Mouse (Mus musculus) cerebellum, adult 9-10 months (tissue): ENCODE results near the gene Mier3.
"Not testable (repeated sequence)": the region's sequence is repeated elsewhere in the genome, so short reads cannot be mapped to it uniquely, and the experiment has no call there.

Source experiments
- DNase-seq: peaks from one replicate; pipeline ENCODE4 v3.0.0; 2022

Mier3 gene

GRCm38 (mm10) chr13:111703952-111704351 lies 23.2 kb downstream of the Mier3 start:
- DNase-seq: not testable (repeated sequence)

GRCm38 (mm10) chr13:111710531-111710930 lies 29.8 kb downstream of the Mier3 start:
- DNase-seq: no peak

- no peak for DNase-seq
Measured at GRCm38 (mm10) chr13:111719726-111720125, 38.9 kb downstream of the Mier3 start.

- no peak for DNase-seq
Measured at GRCm38 (mm10) chr13:111724811-111725164, 44.0 kb downstream of the Mier3 start.

DNA sequence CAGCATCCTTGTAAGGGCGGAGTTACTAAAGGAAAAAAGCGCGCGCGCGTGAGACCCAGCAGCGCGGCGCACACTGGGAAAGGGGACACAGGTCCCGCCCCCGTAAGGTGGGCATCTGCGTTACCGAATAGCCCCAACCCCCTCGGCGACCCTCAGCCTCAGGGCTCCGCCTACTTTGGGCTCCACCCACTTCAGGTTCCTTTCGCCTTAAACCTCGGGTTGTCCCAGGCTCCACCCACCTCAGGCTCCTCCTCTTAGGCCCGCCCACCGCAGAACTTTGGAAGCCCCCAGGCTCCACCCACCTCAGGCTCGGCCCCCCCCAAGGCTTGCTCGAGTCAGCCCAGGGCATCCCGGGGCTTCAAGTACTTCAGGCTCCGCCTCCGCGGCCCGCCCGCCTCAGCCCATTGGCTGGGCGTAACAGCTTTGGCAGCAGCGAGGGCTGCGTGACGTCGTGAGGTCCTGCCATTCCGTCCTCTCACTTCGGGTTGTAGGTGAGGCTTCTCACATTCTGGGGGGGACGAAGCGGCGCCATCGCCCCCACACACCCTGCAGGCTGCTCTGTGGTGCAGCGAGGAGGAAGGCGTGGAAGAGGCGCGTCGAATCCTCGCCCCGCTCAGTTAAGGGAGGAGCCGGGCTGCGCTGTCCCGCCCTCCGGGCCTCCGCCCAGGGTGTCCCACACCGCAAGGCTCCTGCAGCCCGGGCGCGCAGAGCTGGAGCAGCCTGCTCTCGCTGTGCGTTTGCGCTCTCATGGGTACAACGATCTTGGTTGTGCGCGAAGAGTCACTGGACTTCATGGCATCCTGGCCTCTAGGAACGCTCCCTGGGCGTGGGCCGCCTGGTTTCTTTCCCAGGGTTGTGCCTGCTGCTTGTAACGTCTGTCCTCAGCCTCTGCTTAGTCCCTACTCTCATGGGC lies 44.6 kb downstream of the Mier3 start:
- DNase-seq: peak; percentile 94

DNA sequence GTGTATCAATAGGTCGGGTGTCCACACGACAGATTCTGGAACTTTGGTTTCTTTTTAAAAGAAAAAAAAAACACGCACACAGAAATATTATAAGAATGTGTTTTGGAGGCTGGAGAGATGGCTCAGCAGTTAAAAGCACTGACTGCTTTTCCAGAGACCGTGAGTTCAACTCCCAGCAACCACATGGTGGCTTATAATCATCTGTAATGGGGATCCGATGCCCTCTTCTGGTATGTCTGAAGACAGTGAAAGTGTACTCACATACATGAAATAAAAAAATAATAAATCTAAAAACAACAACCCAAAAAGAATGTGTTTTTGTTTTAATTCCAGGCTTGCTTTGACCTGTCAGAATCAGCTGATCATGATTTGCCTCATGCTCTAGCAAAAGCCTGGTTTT lies 46.1 kb downstream of the Mier3 start:
- DNase-seq: no peak

DNA sequence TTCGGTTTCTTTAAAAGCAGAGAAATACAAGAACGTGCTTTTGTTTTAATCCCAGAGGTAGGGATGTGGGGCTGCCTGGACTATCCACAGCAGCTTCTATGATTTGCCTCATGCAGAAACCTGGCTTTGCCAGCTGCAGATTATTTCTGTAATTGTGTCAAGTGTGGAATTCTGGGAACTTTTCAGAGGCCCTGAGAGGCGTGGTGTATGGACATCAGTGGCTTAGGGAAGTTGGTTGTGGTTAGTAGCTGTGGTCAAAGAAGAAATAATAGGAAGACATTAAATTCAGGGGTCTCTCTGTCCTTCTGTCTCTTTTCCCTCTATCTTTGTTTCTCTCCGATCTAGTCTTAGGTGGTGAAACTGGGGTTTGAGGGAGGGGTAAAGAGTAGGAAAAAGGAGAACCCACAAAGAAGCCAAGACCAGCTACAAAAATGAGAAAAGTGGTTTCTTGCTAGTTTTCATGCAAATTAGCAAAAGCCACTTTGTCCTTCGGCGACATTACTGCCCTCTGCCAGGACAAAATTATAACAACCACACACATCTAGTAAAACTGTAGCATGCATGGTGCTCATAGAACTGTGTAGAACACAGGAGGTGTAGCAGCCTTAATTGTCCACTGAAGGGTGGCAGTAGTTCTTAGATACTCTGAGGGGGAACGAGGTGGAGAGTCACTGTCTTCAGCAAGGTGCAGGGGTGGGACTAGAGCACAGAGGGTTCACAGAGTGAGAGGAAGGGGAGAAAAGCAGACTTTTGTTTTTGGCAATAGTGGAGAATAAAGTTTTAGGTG lies 60.6 kb downstream of the Mier3 start:
- DNase-seq: no peak

DNA sequence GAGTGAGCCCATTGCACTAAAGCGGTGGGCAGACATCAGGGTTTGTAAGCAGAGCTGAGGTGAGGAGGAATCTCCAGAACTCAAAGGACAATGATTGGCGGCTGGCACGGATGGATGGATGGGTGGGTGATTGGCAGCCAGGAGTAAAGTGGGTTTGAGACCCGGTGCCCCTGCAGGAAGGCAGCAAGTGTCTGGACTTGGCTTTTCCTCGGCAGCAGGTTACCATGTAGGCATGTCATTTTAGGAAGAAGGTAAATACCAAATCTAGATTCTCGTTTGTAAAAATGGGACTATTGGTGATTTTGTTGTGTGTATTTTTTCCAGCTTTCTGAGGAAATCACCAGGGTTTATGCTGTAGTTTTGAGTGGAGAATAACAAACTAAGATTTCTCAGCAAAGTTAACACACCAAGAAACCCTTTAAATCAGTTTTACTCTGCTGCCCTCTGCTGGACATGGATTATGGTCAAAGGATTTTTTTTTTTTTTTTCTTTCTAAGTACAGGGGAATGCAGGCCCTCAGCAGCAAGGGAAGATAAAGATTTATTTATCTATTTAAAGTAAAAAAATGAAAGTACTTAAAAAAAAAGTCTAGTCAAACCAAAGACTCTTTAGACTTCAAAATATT lies 61.3 kb downstream of the Mier3 start:
- peak; percentile 63 for DNase-seq

GRCm38 (mm10) chr13:111744233-111745000 lies 63.6 kb downstream of the Mier3 start:
- no peak for DNase-seq

DNA sequence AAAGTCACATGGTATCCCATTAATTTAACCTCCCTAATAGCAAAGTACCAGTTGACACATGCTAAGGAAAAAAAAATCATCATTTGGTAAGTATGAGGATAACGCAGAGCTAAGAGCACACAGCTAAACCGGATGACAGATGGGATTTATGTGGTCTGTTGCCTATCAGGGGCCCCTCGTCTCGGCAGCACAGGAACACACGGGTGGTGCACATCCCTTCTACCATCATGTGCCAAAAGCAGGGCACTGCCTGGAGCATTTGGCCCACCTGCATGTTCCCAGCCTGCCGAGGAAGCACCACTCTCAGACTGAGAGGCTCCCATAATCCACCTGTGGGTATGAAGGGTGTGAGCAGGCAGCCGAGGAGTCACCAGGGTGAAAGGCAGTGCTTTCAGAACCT lies 64.4 kb downstream of the Mier3 start:
- DNase-seq: peak; percentile 24

GRCm38 (mm10) chr13:111746831-111747230 lies 66.1 kb downstream of the Mier3 start:
- no peak for DNase-seq

GRCm38 (mm10) chr13:111748301-111749062 lies 67.7 kb downstream of the Mier3 start:
- no peak for DNase-seq

GRCm38 (mm10) chr13:111753321-111753720 lies 72.5 kb downstream of the Mier3 start:
- no peak for DNase-seq

DNA sequence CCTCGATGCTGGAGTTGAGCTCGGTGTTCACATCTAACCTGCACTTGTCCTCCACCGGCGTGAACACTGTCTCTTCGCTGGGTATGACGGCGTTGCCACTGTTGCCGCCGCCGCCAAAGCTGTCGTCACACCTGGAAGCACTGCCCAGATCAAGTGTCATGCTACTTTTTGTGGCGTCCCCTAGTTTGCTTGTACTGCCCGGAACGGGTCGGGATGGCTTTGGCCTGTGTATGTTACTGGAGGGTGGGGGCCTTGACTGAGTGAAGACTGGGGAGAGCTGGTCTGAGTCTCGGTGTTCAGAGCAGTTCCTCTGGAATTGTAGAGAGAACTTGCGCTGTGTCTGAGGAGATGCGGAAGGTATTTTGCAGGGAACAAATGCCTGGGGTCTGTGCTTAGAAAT lies 74.6 kb downstream of the Mier3 start:
- no peak for DNase-seq

DNA sequence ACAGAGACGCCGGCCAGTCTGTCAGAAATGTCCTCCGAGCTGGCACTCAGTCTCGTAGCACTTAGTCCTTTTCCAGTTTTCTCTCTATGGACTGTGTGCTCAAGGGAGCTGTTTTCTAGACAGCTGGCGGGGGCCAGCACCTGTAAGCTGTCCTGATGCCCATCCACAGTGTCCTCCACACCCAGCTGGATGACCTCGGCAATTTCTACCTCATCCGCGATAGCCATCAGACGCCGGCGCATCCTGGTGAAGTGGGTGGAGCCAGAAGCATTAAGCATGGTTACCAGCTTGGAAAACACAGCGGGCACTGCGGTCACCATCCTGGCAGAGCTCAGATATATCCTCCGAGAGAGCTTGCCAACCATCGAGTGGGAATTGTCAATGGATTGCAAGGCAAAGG lies 75.2 kb downstream of the Mier3 start:
- DNase-seq: no peak

DNA sequence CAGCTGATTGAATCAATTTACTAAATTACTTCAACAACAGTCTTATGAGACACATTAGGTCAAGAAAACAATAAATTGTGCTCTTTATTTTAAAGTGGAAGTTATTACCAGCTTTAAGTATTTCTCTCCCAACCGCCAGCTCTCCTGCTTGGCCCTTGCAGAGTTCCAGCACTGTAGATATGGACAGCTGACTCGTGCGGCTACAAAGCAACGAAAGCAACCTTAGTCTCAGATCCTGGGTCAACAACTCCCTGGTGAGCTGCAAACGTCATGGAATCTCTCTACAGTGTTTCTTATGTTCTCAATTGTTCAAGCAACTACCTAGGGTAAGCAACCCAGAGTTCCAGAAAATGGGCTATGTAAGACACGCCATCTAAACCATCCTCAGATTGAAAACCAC lies 76.2 kb downstream of the Mier3 start:
- DNase-seq: no peak

GRCm38 (mm10) chr13:111762526-111762925 lies 81.7 kb downstream of the Mier3 start:
- no peak for DNase-seq
